Mouse (Mus musculus): ENCODE measurements around the gene Sdk1.

- TF ChIP-seq CTCF (IDR thresholded peaks at IDR 0.05; ENCODE audit: low read depth, low read length), result no peak
- TF ChIP-seq POLR2A (IDR thresholded peaks at IDR 0.05; ENCODE audit: borderline replicate concordance, low read depth, low read length), result no peak
Measured at GRCm38 (mm10) chr5:141312305-141312704, 71.0 kb downstream of the Sdk1 start.

Measured in bone marrow macrophage, adult 2 months (primary cell).